Mouse (Mus musculus) ZHBTc4 (cell line): ENCODE data around the gene Ppp1r1b.
A peak's percentile ranks its signal among the peaks of the same experiment; 100 is the strongest.

Experiments used
- DNase-seq: peaks from one replicate; pipeline ENCODE4 v3.0.0-alpha.2; 2011; ENCODE audit warnings: low read depth, low spot score

Ppp1r1b gene

DNA sequence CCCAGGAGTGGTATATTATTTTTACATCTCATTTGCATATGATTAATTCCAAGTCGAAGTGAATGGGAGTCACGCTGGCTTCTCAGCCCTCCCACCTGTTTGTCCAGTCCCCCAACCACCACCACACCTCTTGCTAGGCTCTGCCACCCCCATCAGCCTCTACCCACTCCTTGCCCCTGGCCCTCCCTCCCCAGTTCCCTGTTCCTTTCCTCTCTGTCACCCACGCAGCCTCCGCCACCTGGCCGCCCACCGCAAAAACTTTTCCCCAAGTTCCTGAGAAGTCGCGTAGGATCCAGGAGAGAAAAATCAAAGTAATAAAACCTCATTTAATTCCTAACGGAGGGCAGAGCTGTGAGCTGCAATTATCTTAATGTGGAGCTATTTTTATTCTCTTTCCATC is 2.0 kb upstream of the Ppp1r1b start:
- no peak for DNase-seq

GRCm38 (mm10) chr11:98347385-98348082 is 670 bp upstream of the Ppp1r1b start:
- no peak for DNase-seq

DNA sequence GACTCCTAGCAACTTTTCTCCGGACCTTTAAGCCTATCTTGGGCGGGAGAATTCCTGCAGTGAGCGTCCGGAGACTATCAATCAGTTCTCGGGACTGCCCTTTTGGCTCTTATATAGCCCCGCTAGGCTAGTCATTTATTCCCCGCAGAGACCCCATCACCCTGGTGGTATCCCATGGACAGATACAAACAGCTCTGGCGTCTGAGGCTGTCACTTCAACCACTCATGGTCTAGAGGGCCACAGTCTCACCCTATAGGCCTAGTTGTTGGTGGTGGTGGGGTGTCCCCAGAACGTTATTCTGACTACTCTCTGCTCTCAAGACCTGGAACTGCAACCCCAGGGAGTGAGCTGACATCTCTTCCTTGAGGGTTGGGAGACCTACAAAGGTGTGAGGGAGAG is 1.1 kb downstream of the Ppp1r1b start:
- no peak for DNase-seq

DNA sequence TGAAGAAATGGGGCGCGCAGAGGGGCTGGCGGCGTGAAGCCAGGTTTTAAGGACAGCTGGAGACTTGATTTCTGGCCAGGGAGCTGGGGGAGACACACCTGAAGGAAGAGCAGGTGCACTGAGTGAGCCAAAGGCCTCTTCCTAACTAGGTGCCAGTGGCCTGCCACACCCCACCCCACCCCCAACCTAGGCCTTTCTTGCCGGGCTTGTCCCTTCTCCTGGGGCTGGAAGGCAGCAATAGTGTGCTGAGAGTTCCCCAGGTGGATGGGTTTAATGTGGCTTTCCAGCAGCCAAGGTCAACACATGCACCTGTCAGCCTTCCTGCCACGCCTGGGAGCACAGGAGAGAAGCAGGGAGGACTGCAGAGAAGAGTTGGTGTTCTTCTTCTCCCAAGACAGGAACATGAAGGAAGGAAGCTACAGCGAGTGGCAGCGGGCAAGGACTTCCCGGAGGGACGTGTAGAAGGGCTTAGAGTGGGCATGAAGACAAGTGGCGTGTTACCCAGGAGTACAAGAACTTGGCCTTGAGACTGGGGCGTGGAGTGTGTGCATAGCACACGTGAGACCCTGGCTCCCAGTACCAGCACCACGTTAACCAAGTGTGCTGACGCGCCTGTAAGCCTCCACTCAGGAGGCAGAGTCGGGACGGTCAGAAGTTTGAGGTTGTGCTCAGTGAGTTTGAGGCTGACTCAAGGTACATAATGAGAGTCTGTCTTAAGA is 4.2 kb downstream of the Ppp1r1b start:
- no peak for DNase-seq

GRCm38 (mm10) chr11:98353651-98354211 is 5.5 kb downstream of the Ppp1r1b start:
- DNase-seq, result no peak

- DNase-seq, result no peak
These were observed 6.2 kb downstream of the Ppp1r1b start for GRCm38 (mm10) chr11:98354445-98354844.

GRCm38 (mm10) chr11:98355732-98356299 is 7.6 kb downstream of the Ppp1r1b start:
- DNase-seq, result peak; percentile 90

- DNase-seq, result no peak
These were observed 8.6 kb downstream of the Ppp1r1b start for GRCm38 (mm10) chr11:98356625-98357394.

- no peak for DNase-seq
These were observed 9.4 kb downstream of the Ppp1r1b start for GRCm38 (mm10) chr11:98357396-98358160.

DNA sequence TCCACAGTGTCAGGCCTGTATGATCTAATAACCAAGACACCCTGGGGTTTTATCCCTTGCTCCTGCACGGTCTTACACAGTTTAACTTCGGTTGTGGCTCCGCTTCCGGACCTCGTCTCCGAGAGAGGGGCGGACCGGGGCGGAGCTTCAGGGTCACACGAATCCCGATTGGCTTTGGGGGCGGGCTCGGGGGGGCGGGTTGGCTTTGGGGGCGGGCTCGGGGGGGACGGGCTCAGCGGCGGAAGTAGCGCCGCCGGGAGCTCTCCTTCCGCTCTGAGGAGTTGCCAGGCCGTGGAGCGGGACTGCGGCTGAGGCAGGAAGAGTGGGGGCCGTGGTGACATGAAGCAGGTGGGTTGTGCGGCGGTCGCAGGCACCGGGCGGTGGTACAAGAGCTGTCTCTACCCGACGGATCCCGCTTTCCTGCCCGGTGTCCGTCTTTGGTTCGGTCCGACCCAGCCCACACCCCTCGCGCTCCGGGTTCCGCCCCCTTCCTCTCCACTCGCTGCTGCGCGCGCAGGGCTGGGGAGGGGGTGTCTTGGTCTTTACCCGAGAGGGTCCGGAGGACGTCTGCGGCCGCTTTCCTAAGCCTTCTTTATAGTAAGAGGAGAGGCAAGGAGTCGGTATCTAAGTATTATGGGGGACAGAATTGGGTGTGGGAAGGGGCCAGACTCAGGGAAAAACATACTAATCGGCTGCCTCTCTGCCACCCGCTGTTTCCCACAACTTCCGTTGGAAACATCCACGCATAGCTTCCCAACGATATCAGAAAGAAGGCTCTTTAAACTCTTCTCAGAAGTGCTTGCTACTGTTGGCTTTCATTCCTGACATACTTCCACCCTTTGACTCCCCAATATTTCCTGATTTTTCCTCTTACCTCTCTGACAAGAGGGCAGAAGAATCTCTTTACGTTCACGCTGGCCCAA is 10.2 kb downstream of the Ppp1r1b start, which contains the start of gene Stard3:
Stard3 (plus strand) TSS at position 208 of the 923 bp plus-strand sequence.
- peak; percentile 96 for DNase-seq

- DNase-seq, result no peak
These were observed 12.8 kb downstream of the Ppp1r1b start for GRCm38 (mm10) chr11:98360866-98361521.

DNA sequence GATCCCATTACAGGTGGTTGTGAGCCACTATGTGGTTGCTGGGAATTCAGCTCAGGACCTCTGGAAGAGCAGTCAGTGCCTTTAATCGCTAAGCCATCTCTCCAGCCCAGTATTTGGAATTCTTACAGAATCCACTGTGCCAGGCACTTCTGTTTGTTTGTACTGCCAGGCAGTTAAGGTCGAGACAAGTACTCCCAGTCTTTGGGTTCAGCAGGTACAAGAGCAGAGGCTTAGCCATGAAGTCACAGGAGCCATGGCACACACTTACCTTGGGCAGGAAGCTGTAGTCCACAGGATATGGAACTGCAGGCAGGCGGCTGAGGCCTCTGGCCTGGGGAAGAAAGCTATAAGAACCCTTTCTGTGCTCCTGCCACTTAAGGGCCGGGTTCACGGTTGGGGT is 15.6 kb downstream of the Ppp1r1b start:
- DNase-seq, result no peak

GRCm38 (mm10) chr11:98364410-98364809 is 16.2 kb downstream of the Ppp1r1b start:
- DNase-seq, result no peak

DNA sequence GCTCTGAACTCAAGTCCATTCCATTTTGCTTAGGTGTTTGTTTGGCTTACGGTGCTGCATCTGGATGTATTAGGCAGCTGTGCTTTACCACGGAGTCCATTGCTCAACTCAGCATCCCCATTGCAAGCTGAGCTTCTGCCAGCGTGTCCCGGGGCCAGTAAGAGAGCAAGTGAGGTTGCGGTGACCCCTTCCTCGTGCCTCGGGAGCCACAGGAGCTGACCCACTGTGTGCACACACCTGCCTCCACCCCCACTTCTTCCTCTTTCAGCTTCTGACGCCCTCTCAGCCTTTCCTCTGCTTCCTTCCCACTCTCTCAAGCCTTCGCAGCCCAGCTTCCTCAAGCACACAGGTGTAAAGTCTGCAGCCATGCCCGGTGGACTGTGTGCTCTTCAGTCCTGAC is 18.1 kb downstream of the Ppp1r1b start:
- no peak for DNase-seq

GRCm38 (mm10) chr11:98367171-98367862 is 19.1 kb downstream of the Ppp1r1b start:
- no peak for DNase-seq

DNA sequence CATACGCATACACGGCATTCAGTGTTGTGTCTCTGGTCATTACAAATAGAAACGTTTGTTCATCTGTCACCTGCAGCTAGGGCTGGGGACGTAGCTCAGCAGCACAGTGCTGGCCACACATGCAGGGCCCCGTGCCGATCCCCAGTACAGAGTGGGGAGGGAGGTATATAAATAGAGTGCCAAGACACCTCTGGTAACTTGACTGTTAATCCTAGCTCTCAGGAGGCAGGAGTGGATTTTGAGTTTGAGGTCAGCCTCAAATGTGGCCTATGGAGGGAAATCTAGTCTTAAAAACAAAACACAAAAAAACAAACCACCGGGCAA is 19.6 kb downstream of the Ppp1r1b start:
- DNase-seq, result no peak

DNA sequence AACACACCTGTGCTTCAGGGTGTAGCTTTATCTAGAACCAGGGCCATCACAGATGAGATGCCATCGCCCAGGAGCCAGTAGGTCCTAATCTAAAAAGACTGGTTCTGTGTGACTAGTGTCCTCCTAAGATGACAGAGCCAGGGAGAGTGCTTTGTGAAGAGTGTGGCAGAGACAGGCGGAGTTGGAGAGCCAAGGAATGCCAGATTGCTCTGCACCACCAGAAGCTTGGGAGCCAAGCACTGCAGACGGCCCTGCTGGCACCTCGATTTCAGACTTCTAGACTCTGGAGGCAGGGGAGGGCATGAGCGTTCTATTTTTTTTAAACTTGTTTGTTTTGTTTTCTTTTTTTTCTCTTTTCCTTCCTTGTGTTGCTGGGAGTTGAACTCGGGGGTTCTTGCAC is 21.1 kb downstream of the Ppp1r1b start:
- no peak for DNase-seq

GRCm38 (mm10) chr11:98370588-98370987 is 22.4 kb downstream of the Ppp1r1b start:
- DNase-seq, result no peak
